Mouse (Mus musculus): Measurements from ENCODE around the gene Sdf2l1.

- TF ChIP-seq USF1 (IDR thresholded peaks at IDR 0.05; ENCODE audit: low read depth) (no peak), POLR2A (IDR thresholded peaks at IDR 0.05; ENCODE audit: insufficient read length, low read depth) (peak; percentile 78), MAX (IDR thresholded peaks at IDR 0.05; ENCODE audit: low read depth) (peak; percentile 29), POLR2AphosphoS2 (IDR thresholded peaks at IDR 0.05; ENCODE audit: insufficient read length, low read depth) (peak; percentile 85), E2F4 (IDR thresholded peaks at IDR 0.05; ENCODE audit: insufficient read depth) (peak; percentile 42)
These were observed 7.2 kb downstream of the Sdf2l1 start, which contains the start of gene 2610318N02Rik for GRCm38 (mm10) chr16:17124871-17125520.
